Mouse (Mus musculus) MEL-GATA-1-ER (cell line): ENCODE data around the gene Mxra8.

Source experiments
- DNase-seq: peaks from one replicate; pipeline ENCODE4 v3.0.0-alpha.2; 2012; ENCODE audit warnings: low read depth; ENCODE audit errors: extremely low read depth

The Mxra8 gene

DNA sequence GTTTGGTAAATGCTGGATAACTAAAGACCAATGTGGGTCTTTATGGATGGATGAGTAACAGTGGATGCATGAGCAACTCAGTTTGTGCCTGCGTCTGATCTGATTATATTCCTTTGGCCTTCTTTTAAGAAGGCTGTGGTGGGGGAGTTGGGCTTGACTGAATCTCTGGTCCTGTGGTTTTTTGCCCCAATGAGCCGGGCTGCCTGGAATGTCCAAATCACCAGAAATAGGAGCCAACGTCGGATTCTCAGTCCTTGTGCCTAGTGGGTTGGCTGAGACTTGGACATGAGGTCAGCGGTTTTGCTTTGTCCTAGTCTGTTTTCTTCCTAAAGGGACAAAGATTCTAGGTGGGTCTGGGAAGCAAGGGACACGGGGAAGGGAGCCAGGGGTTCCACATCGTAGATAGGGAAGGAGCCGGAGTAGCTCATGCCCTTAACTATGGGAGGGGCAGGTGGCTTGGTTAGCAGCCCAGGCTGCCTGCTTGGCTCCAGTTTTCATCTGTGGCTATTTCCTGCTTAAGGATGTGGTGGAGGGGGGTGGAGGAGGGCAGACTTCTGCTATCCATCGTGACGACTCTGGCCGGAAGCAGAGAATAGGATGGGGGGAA lies 2.0 kb upstream of the Mxra8 start:
- no peak for DNase-seq

DNA sequence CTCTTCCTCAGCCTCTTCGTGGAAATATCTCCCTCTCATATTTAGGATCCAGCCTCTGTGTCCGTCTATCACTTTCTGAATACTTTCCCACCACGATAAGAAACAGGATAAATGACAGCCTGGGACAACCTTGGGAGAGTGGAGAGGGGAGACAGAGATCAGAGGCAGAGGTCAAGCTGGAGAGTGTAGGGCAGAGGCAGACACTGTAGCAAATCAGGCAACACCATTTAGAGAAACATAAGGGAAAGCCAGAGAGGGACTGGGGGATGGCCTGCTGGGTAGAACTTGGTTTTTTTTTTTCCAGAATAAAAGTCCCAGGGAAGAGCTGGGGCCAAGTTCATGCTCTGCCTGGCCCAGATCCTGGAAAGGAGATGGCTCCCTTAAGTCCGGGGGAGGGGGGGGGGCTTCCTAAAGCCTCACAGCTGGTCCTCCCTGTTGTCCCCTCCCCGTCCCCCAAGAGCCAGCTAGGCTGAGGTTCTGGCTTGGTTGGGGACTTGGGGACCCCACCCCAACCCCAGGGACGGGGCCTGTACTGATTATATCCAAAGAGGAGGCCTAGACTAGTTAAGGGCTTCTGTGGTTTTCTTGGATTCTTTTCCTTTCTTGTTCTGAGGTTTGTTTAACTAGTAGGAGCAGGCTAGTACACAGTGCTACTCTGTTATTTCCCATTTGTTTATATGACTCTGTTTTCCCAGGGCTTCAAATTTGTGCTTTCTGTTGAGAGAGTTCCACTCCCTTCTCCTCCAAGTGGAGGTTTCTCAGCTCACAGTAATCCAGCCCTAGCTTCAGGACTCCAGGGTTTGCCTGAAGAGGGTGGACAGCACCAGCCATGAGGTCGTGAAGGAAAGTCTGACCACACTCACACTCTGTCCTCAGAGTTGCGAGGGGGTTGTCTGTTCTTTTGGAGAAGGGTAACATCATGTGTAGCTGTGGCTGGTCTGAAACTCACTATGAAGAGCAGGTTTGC lies 1.0 kb upstream of the Mxra8 start:
- no peak for DNase-seq

DNA sequence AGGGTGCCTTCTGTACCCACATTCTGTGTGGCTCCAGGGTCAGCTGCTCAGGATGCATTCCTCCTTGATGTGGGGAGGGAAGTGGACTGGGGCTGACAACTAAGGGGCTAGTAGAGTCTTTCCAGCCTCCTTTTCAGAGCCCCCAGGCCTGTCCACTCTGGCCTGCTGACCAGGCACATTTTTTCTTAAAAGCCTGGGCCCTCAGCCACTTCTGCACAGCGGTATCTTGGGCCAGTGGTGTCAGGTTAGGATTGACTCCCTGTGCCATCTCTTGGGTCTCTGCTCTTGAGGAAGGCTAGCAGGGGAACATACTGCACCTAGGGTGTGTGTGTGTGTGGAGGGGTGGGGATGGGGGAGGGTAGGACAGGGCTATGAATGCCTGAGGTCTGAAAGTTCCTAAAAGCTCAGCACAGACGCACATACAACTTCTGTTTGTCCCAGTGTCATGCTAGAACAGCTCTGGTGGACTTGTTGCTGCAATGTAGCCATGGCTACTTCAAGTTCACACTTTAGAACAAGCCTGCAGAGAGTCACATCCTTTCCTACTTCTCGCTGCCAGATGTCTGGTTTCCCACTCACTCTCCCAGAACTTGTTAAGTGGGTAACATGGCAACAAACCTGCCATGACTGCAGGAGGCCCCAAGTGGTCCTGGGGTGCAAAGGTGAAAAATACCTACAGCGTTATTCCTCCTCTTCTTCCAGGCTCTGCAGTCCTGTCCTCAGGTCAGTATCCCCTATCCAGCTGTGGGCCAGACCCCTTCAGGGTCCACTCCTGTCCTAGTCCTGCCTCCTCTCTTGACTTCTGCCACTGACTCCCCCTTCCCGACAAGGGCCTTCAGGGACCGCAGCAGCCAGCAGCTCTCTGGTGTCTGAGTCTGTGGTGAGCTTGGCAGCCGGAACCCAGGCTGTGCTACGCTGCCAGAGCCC lies 859 bp downstream of the Mxra8 start:
- no peak for DNase-seq

- DNase-seq: peak; percentile 66
Measured at GRCm38 (mm10) chr4:155841003-155841454, 1.5 kb downstream of the Mxra8 start.

DNA sequence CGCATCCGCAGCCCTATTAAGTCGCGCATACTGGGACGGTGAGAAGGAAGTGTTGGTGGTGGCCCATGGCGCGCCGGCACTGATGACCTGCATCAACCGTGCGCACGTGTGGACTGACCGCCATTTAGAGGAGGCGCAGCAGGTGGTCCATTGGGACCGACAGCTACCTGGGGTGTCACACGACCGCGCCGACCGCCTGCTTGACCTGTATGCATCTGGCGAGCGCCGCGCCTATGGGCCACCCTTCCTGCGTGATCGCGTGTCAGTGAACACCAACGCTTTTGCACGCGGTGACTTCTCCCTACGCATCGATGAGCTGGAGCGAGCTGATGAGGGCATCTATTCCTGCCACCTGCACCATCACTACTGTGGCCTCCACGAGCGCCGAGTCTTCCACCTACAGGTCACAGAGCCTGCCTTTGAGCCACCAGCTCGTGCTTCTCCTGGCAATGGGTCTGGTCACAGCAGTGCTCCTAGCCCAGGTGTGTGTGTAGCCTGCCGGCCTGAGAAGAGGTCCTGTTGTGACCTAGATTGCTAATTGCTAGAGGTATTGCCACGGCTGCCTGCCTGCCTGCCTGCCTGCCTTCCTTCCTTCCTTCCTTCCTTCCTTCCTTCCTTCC lies 2.3 kb downstream of the Mxra8 start:
- no peak for DNase-seq

DNA sequence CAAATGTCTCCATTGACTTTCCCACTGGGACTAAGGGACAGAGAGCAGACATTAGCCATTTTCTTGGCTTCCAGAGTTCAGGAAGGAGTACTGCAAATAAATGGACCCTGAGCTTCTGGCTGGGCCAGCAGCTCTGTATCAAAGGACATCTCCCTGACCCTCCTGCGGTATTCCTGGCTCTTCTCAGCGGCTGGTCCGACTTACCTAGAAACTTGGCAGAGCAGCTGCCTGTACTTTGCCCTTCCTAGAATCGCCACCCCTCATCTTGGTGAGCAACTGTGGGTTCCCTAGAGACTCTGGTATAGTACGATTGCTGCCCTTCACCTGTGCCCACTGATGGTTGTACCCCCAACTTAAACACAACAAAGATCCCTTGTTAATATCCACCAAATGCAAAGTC lies 3.8 kb downstream of the Mxra8 start:
- no peak for DNase-seq

DNA sequence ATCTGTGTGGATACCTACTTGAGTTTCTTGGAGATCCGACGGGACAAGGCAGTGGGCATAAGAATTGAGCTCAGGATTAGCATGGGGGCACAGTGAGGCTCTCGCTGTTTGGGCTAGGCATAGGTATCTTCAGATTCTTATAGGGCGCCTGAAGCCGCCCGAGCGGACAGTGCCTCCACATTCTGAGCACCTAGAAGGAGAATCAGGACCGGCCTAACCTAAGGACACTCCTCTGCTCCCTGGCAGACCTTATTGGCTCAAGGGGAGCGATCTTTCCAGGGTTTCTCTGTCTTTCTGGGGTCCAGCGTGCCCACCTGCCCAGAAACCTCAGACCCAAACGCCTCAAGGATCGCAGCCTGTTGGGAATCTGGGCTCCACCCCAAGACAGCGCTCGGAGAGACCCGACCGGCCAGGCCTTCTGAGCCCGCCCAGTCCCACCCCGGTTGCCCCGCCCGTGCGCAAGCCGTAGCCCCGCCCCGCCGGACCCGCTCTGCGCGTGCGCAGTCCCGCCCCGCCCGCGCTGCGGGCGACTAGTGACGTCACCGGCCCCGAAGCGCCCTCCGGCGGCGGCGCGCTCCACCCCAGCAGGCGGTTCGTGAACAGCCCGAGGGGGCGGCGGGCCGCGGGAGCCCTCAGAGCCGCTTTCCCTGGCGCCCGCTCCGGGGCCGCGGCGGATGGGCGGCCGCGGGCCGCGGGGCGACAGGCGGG lies 7.5 kb downstream of the Mxra8 start, which contains the start of gene Dvl1:
TSS of gene Dvl1 (plus strand) at position 532 of the 708 bp plus-strand sequence.
- DNase-seq: no peak

DNA sequence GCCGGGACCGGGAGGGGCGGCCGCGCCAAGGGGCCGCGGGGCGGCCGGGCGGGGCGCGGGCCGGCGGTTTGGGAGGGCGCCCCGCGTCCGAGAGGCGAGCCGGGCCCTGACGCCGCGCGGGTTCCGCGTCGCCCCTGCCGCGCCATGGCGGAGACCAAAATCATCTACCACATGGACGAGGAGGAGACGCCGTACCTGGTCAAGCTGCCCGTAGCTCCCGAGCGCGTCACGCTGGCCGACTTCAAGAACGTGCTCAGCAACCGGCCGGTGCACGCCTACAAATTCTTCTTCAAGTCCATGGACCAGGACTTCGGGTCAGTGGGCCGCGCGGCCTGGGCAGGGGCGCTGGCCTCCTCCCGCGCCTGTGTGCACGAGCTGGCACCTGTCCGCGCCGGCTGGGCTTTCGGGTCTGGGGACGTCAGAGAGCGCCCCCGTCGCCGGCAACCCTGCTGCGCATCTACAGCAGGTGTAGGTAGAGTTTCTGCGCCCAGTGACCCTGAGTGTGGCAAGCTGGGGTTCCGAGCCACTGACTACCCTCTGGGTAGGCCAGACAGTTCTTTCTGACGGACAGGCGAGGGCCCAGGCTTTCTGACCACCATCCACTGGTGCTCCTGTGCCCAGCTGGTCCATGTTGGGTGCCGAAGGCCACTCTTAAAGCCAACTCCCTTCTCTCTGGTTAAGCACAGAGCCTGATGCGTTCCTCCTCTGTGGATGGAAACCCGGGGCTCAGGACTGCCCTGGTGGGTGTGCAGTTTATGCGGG lies 8.3 kb downstream of the Mxra8 start:
- no peak for DNase-seq

DNA sequence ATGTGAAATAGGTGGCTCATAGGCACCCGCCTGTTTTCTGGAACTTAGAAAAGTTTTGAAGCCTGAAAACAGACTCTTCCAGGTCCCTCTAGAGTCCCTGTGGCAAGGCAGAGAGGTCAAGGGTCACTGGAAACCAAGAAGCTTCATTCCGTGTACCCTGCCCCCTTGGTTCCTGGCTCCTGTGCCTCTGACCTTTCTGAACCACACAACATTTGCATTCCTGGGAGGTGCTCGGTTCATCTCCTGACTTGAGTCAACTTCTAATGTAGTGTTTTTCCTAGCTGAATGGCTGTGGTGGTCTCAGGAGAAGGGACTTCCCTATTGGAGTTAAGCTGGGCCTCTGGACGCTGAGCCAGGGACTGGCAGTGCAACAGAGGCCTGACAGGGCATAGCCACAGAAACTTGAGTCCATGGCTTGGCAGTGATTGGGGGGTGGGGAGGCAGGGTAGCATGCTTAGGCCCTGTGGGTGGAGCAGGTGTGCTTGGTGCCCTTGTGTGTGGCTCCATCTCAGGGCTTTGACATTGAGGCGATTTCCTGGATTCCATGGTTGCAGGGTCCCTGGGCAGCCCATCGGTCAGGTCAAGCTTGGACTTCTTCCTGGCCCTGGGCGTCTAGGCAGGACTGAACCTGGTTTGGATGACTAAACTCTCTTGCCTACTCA lies 9.1 kb downstream of the Mxra8 start:
- DNase-seq: no peak

- DNase-seq: no peak
Measured at GRCm38 (mm10) chr4:155849391-155849790, 9.9 kb downstream of the Mxra8 start.

GRCm38 (mm10) chr4:155849792-155850451 lies 10.4 kb downstream of the Mxra8 start:
- no peak for DNase-seq

GRCm38 (mm10) chr4:155851368-155851767 lies 11.9 kb downstream of the Mxra8 start:
- no peak for DNase-seq

DNA sequence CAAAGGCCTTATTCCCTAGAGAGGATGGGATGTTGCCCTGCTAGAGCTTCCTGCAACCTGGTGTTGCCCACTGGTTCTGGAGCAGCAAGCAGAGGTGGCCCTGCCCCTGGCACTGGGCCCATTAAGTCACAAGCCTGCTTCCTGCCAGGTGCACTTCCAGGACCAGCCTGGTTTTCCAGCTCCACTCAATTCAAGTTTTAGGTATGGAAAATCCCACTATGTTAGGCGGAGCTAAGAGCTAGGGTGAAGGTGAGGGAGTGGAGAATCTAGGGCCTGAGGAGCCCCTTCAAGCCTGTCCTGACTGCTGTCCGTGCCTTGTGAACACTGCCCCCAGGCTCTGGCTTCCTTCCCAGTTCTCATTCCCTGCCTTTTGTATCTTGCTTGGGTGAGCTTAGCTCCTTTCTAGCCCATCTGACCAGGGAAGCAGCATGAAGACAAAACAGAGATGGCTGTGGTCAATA lies 12.5 kb downstream of the Mxra8 start:
- no peak for DNase-seq

DNA sequence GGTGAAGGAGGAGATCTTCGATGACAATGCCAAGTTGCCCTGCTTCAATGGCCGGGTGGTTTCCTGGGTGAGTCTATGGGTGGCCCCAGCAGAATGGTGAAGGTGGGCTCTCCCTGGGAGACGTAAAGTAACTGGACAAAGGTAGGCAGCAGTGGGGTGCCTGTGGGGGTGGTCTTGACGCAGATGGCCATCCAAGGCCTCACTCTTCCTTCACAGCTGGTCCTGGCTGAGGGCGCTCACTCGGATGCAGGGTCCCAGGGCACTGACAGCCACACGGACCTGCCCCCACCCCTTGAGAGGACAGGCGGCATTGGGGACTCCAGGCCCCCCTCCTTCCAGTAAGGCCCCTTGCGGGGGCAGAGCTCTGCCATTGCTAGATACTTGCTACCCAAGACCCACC lies 13.9 kb downstream of the Mxra8 start:
- no peak for DNase-seq

- DNase-seq: no peak
Measured at GRCm38 (mm10) chr4:155854991-155855390, 15.5 kb downstream of the Mxra8 start.

DNA sequence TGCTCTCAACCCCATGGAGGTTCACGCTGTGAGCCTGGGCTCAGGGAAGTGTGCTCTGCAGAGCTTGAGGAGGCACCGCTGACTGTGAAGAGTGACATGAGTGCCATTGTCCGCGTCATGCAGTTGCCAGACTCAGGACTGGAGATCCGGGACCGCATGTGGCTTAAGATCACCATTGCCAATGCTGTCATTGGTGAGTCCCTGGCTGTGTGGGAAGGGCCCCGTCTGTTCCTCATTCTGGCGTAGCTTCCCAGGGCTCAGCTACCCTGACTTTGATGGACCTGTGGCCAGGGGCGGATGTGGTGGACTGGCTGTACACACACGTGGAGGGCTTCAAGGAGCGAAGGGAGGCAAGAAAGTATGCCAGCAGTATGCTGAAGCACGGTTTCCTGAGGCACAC lies 16.6 kb downstream of the Mxra8 start:
- DNase-seq: no peak

- DNase-seq: no peak
Measured at GRCm38 (mm10) chr4:155856881-155857280, 17.4 kb downstream of the Mxra8 start.

- DNase-seq: no peak
Measured at GRCm38 (mm10) chr4:155859318-155859717, 19.8 kb downstream of the Mxra8 start.
